Mouse (Mus musculus) kidney, postnatal 0 days (tissue): Measurements from ENCODE around the gene Hspa1l. TPM values are rescaled to one million over a fixed set of nuclear protein-coding genes. Genes with fewer than 3 reads are reported as not detected.

ENCODE experiments used
- ATAC-seq: fragments of 200-750 bp; cut with Nextera tagmentation; replicated peaks from 2 replicates; pipeline ENCODE4 v1.8.0; 2017; ENCODE audit warnings: low read depth, moderate number of reproducible peaks, moderate TSS enrichment, moderate library complexity; ENCODE audit not compliant: low FRiP score
- DNase-seq: peaks from one replicate; pipeline ENCODE4 v3.0.0-alpha.2; 2016; ENCODE audit warnings: low spot score
- H3K27ac ChIP-seq: fragments of 300-500 bp; sonication (generic); 2 replicates; pipeline ENCODE4 v1.5.1; 2014; ENCODE audit warnings: mild to moderate bottlenecking
- H3K27me3 ChIP-seq: fragments of 300-500 bp; sonication (generic); 2 replicates; pipeline ENCODE4 v1.6.1; 2014; ENCODE audit warnings: low read length, mixed read lengths; ENCODE audit not compliant: insufficient read depth
- H3K36me3 ChIP-seq: fragments of 300-500 bp; sonication (generic); 2 replicates; pipeline ENCODE4 v1.6.1; 2014; ENCODE audit warnings: low read length, mixed read lengths; ENCODE audit not compliant: insufficient read depth
- H3K4me1 ChIP-seq: fragments of 300-500 bp; sonication (generic); replicated peaks from 2 replicates; pipeline ENCODE4 v1.6.1; 2014; ENCODE audit warnings: antibody characterized with exemption, low read length, mixed read lengths; ENCODE audit not compliant: insufficient read depth
- H3K4me2 ChIP-seq: fragments of 300-500 bp; sonication (generic); 2 replicates; pipeline ENCODE4 v1.6.1; 2014; ENCODE audit warnings: mild to moderate bottlenecking, low read length, moderate library complexity, mixed read lengths
- H3K4me3 ChIP-seq: fragments of 300-500 bp; sonication (generic); replicated peaks from 2 replicates; pipeline ENCODE4 v1.5.1; 2014; ENCODE audit warnings: low read depth, low read length
- H3K9ac ChIP-seq: fragments of 300-500 bp; sonication (generic); 2 replicates; pipeline ENCODE4 v1.6.1; 2014; ENCODE audit warnings: low read depth, low read length
- H3K9me3 ChIP-seq: fragments of 300-500 bp; sonication (generic); replicated peaks from 2 replicates; pipeline ENCODE4 v1.6.1; 2016; ENCODE audit warnings: low read length, inconsistent platforms, mixed read lengths
- CTCF ChIP-seq: IDR thresholded peaks from 2 replicates; pipeline ENCODE4 v1.5.1; 2016; ENCODE audit warnings: antibody characterized with exemption, low read depth, mild to moderate bottlenecking, moderate library complexity
- WGBS: fragments of 180-500 bp; shearing (Covaris S2); extraction: QIAGEN DNeasy Blood & Tissue Kit; methylation state at CpG from one replicate; pipeline ENCODE4 v1.1.7; 2014; 5-methylcytosine and 5-hydroxymethylcytosine counted together
- polyA plus RNA-seq: library from polyadenylated mRNA; unstranded; fragments of >200 nt; fragmentation: Nextera tagmentation; extraction: Ambion mirVana; gene quantifications from 2 replicates; pipeline ENCODE4 v1.2.1, GENCODE M21; 2015

The Hspa1l gene
- polyA plus RNA-seq, 1 experiment from 2014 or later: 0.72 TPM

DNA sequence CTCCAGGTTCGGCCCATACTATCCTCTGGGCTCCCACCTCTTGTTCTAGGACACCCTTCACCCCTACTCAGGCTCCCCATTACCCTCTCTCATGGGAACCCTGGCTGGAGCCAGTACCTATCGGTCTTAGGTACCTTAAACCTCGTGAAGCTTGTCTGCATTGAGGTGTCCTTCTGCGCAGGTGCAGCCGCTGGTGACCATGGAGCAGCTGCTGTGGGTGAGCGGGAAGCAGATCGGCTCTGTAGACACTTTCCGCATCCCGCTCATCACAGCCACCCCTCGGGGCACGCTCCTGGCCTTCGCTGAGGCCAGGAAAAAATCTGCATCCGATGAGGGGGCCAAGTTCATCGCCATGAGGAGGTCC, 40.8 kb upstream of the Hspa1l start:
- Histone ChIP-seq H3K4me3 (peak overlapping the region; percentile 64), H3K4me1 (peaks cover 15% of the 10 kb centered on the region; the same call in 1 of the 2 replicates), H3K27ac (peak overlapping the region; percentile 63), H3K36me3 (peaks cover 4% of the 10 kb centered on the region; the same call in 1 of the 2 replicates), H3K9ac (peak overlapping the region; percentile 73), H3K9me3 (no peaks in the 10 kb centered on the region), H3K4me2 (peak overlapping the region; percentile 97), H3K27me3 (no peaks in the 10 kb centered on the region)
- ATAC-seq: peak; percentile 5; the same call in 1 of the 2 replicates
- no peak for TF ChIP-seq CTCF
- WGBS: 14% methylated on average over 14 of the region's 14 CpGs
- no peak for DNase-seq

DNA sequence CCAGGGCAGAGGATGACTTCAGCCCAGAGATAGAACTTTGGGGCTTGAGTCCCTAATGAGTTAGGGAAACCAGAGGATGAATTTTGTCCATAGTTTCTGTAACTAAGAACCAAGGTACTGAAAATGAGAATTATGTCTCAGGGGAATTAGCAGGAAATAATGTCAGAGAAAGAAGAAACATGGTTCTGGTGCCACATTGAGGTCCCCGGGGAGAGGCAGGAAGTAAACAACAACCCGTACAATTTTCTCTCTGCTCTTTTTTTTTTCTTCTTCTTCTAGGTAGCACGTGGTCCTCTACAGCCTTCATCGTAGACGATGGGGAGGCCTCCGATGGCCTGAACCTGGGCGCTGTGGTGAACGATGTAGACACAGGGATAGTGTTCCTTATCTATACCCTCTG, 40.2 kb upstream of the Hspa1l start:
- Histone ChIP-seq H3K4me1 (peaks cover 15% of the 10 kb centered on the region; the same call in 1 of the 2 replicates), H3K9me3 (no peaks in the 10 kb centered on the region), H3K27ac (no peak overlapping the region), H3K36me3 (peaks cover 4% of the 10 kb centered on the region; the same call in 1 of the 2 replicates), H3K27me3 (no peaks in the 10 kb centered on the region), H3K4me3 (peak overlapping the region; percentile 64; the same call in 1 of the 2 replicates), H3K9ac (peak overlapping the region; percentile 73), H3K4me2 (peak overlapping the region; percentile 97)
- DNase-seq (no peak), ATAC-seq (no peak)
- no peak for TF ChIP-seq CTCF
- WGBS: 83% methylated on average over 8 of the region's 8 CpGs

DNA sequence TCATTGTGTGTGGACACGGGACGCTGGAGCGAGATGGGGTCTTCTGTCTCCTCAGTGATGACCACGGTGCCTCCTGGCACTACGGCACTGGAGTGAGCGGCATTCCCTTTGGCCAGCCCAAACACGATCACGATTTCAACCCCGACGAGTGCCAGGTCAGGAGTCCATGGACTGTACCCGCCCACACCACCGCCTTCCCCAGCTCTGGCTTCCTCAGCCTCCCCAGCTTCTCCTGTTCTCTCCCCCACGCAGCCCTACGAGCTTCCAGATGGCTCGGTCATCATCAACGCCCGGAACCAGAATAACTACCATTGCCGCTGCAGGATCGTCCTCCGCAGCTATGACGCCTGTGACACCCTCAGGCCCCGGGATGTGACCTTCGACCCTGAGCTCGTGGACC, 38.5 kb upstream of the Hspa1l start:
- H3K36me3 ChIP-seq: peaks cover 4% of the 10 kb centered on the region; the same call in 1 of the 2 replicates
- H3K9me3 ChIP-seq: no peaks in the 10 kb centered on the region
- 0 out of 2 replicates have a peak overlapping the region, but pooled peaks have one; percentile 28 for H3K9ac ChIP-seq
- 0 out of 2 replicates have a peak overlapping the region, but pooled peaks have one; percentile 4 for H3K4me3 ChIP-seq
- no peaks in the 10 kb centered on the region for H3K27me3 ChIP-seq
- H3K27ac ChIP-seq: no peak overlapping the region
- H3K4me1 ChIP-seq: peaks cover 15% of the 10 kb centered on the region; the same call in 1 of the 2 replicates
- TF ChIP-seq CTCF: no peak
- ATAC-seq (no peak), DNase-seq (peak; percentile 63)
- peak overlapping the region; percentile 36 for H3K4me2 ChIP-seq
- 46% methylated on average over 24 of the region's 24 CpGs for WGBS

DNA sequence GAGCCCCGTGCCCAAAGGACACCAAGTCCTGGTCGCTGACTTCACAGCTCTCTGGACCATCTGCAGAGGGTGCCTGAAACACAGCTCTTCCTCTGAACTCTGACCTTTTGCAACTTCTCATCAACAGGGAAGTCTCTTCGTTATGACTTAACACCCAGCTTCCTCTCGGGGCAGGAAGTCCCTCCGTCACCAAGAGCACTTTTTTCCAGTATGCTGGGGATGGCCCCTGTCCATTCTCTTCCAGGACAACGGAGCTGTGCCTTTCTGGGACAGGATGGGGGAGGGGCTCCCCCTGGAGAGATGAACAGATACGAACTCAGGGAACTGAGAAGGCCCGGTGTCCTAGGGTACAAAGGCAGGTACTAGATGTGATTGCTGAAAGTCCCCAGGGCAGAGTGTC, 37.7 kb upstream of the Hspa1l start:
- no peak for TF ChIP-seq CTCF

DNA sequence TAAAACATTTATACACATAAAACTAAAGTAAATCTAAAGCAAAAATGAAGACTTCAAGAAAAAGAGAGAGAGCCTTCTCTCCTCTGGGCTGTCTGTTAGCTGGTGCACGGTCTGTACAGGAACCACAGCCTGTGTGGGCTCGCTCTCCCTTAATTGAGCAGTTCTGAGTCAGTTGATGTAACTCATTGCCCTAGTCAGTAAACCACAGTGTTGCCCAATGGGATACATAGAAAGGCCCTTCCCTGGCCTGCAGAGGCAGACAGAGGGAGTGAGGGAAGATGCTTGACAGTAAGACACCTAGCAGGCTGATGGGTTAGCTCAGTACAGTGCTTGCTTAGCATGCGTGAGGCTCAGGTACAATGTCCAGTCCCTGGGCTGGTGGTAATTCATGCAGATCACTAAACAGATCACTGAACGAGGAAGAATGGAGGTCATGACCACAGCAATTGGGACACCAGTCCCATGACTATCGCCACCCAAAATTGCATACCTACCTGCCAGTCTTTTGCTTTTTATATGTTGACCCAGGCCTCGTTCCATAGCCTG, 34.5 kb upstream of the Hspa1l start:
- 75% methylated on average over 6 of the region's 6 CpGs for WGBS
- Histone ChIP-seq H3K27me3 (no peaks in the 10 kb centered on the region), H3K4me3 (no peak overlapping the region), H3K4me1 (0 out of 2 replicates have a peak, but pooled peaks cover 5% of the 10 kb centered on the region), H3K4me2 (no peak overlapping the region), H3K9me3 (no peaks in the 10 kb centered on the region), H3K9ac (no peak overlapping the region), H3K36me3 (peaks cover 4% of the 10 kb centered on the region; the same call in 1 of the 2 replicates), H3K27ac (no peak overlapping the region)
- ATAC-seq: peak; percentile 67
- no peak for DNase-seq
- no peak for TF ChIP-seq CTCF

More for the DNA sequence above, 37.7 kb upstream of the Hspa1l start:
- Histone ChIP-seq H3K4me2 (peak overlapping the region; percentile 36; the same call in 1 of the 2 replicates), H3K36me3 (peaks cover 4% of the 10 kb centered on the region; the same call in 1 of the 2 replicates), H3K4me1 (peaks cover 15% of the 10 kb centered on the region; the same call in 1 of the 2 replicates), H3K9me3 (no peaks in the 10 kb centered on the region), H3K27me3 (no peaks in the 10 kb centered on the region), H3K9ac (no peak overlapping the region), H3K4me3 (no peak overlapping the region), H3K27ac (no peak overlapping the region)
- DNase-seq (no peak), ATAC-seq (no peak)
- 49% methylated on average over 8 of the region's 8 CpGs for WGBS

DNA sequence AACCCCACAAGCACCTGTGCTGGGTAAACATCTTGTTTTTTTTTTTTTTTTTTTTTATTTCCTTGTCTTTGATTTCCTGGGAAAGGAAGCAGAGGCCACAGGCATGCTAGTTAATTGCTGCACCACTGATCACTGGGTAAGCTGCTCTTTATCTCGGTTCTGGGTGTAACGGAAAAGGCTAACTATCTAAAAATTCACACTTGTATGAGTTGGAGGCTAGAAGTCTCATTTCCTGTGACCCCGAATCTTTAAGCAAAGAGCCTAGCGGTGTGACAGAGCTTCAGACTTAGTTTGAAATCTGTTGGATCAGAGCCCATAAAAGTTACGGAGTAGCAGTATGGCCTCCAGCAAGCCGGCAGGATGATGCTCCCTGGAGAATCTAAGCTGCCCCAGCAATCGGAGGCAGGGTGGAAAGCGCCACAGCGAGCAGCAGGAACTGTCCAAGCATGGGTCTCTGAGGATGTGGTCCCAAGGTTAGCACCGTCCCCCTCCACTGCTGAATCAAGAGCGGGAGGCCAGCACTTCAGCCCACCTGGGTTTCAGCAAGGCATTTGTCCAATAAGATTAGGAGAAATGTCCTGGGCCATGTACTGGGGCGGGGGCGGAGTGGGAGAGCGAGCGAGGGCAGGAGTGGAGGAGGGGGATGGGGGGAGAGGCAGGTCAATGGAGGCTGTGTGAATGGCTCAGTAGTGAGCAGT, 31.0 kb upstream of the Hspa1l start:
- Histone ChIP-seq H3K36me3 (no peaks in the 10 kb centered on the region), H3K9me3 (no peaks in the 10 kb centered on the region), H3K27ac (peak overlapping the region; percentile 85), H3K4me3 (peak overlapping the region; percentile 30), H3K9ac (peak overlapping the region; percentile 46), H3K4me2 (peak overlapping the region; percentile 62), H3K4me1 (no peaks in the 10 kb centered on the region), H3K27me3 (no peaks in the 10 kb centered on the region)
- TF ChIP-seq CTCF: no peak
- peak; percentile 70 for DNase-seq
- no peak; the same call in 1 of the 2 replicates for ATAC-seq
- WGBS: 4% methylated on average over 15 of the region's 15 CpGs
